Mouse (Mus musculus) liver, adult 2 months (tissue): ENCODE measurements around the gene 1700012A03Rik.

Experiments
- CTCF ChIP-seq: fragments of 200-500 bp; IDR thresholded peaks from 2 replicates; pipeline ENCODE4 v1.5.1; 2011; ENCODE audit warnings: low read depth, low read length, control low read depth
- POLR2A ChIP-seq: fragments of 200-500 bp; IDR thresholded peaks from 2 replicates; pipeline ENCODE4 v1.6.1; 2011; ENCODE audit warnings: low read length, control low read depth; ENCODE audit not compliant: insufficient read depth; ENCODE audit errors: extremely low read depth

DNA sequence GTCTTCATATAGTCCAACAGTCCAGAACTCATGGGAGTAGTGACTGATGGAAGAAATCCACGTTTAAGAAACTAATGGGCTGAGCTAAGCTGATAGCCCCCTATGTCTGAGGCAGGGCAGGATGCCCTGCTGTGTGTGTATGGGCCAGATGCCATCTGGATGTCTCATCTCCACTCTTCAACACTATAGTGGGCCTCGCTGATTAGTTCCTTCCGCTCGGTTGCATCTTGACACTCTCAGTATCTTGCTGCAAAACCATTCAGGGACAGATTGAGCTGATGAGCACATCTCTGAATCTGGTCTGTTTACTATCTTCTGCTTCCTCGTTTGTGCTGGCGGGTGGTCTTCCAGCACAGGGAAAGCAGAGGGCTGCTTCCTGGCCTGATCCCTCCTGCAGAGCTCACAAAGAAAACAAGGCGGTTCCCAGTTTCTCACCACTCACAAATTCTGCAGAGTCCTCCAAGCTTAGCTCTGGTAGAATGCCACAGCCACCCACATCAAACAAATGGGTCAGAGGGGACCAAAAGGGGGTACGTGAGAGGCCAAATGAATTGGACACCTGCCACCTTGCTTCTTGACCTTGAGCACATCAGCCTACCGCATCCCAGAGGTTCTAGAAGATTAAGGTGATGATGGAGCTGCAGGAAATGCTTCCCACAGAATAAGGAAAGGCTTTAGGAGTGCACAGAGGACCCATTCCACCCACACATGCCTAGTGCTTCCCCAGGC, 55.7 kb downstream of the 1700012A03Rik start:
- no peak for TF ChIP-seq CTCF
- no peak for TF ChIP-seq POLR2A
